Mouse (Mus musculus) bone marrow macrophage, adult 2 months (primary cell): Measurements from ENCODE around the gene Dnajc10.

Source experiments
- CTCF ChIP-seq: IDR thresholded peaks from 2 replicates; pipeline ENCODE4 v1.5.1; 2012; ENCODE audit warnings: low read depth, mild to moderate bottlenecking, low read length, moderate library complexity
- POLR2A ChIP-seq: IDR thresholded peaks from 2 replicates; pipeline ENCODE4 v1.6.1; 2012; ENCODE audit warnings: mild to moderate bottlenecking, low read depth, low read length, borderline replicate concordance

DNA sequence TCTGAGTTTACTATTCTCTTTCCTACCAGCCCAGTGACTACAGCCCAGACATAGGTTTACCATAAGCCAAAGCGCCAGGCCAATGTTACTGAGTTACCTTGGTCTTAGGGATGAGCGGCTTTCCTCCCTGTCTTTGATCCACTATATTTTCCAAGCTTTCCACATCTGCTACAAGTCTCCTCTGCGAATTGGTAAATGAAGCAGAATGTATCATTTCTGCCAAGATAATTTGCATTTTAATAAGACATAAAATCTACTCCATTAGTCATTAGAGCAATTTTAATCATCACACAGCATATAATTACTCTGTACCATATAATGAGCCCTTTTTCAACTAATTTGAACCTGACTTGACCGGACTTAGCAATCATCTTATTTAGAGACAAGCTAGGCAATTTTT is 28.9 kb upstream of the Dnajc10 start:
- TF ChIP-seq CTCF (no peak), POLR2A (no peak)
